Mouse (Mus musculus): ENCODE measurements around the gene Max.

The Max gene

DNA sequence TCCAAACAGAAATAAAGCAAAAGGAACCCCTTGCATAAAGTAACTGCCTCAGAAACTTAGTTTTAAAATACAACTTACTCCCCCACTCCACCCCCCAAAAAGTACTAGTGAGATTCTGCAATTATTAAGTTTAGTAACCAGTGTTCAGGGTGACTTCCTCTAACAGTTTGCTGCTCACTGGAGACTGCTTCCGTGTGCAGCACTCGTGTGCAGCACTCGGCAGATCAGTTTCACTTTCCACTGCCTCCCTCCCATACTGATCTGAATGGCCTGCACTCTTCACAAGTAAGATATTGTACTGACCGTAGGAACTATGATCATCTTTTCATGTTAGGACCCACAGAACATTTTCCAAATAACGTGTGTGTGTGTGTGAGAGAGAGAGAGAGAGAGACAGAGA, 4.3 kb downstream of the Max start:
- DNase-seq (ENCODE audit: low spot score in 2 of 2) = no peak

DNA sequence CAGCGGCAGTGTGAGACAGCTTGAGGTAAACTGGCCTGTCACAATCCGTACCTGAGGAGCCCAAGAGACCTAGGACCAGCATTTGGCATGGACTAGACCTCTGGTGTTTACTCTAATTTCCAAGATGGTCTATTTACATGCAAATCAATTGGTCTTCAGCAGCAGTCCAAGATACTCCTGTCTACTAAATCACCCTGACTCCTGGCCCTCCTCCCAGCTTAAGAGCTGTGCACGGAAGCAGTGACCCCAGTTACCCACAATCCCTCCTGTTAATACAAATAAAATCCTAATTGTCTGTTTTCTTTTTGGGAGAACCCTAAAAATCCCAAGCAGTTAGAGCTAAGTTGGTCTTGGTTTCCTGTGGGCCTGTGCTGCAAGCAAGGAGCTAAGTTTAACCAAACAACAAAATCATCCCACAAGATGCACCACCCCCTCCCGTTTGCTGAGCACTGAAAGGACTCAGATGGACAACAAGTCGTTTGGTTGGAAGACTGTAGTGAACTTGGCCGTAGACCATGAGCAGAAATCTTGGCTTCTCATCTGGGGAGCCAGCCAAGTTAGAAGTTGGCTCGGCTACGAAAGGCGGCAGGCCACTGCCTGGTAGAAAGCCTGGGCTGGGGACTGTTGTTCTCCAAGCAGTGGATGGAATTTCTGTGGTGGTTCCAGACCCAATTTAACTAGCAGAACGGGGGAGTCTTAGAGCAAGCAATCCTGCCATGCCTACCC, 7.1 kb downstream of the Max start:
- DNase-seq (ENCODE audit: low spot score in 2 of 2) = peak; percentile 85 to 89

DNA sequence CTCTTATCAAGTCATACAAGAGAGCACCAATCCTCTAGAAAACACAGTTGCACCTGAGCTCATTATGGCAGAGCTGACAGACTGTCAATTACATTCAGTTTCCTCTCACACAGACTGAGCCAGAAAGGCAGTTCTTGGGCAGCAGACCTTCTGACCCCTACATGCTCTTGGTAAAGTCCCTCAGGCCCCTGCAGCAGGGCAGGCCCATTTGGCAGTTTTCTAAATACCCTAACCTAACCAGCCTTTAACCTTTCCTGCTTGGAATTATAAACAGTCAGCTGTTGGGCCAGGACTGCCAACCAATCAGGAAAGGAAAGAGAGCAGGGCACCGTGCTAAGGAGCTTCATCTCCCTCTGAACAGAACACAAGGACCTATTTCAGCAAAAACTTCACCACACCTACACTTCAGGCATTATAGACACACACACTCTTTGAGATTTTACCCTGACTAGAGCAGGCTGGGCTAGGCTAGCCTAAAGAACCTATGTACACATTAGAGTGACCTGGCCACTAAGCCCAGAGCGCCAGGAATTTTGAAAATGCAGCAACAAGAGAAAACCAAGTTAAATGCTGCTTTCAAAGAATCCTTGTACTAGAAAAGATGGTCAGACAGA, 8.1 kb downstream of the Max start:
- no peak for DNase-seq (ENCODE audit: low spot score in 2 of 2)

DNA sequence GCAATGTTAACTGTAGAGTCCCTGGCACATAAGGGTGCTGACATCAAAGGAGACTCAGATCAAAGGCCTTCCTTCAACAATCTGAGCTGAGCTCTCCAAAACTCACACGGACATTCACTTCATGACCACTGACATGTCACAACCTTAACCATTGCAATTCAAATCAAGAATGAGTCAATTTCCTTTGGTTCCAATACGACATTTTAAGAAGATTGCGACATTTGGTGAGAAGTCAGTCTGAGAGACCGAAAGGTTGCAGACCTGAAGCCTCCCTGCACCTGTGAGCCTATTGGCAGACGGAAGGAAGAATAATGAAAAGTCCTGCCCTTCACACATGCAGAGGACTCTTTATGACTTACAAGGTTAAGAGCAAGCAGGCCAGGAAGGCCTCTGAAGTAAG, 11.7 kb downstream of the Max start:
- DNase-seq (ENCODE audit: low spot score in 2 of 2) = no peak

DNA sequence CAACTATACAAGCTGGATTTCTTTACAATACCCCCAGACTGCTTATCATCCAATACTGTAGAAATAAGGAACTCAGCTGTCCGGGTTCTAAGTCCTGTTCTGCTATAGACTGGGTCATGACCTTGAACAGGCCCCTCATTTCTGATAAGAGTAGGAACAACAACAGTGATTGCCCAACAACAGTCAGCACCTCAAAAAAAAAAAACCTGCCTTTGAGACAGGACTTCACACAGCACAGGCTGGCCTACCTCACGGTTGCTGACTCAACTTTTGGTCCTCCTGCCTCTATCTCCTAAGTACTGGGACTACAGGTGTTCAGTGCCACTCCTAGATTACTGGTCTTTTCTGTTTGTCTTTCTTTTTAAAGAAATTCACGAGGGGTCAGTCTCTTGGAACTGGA, 13.2 kb downstream of the Max start:
- DNase-seq (ENCODE audit: low spot score in 2 of 2) = no peak

DNA sequence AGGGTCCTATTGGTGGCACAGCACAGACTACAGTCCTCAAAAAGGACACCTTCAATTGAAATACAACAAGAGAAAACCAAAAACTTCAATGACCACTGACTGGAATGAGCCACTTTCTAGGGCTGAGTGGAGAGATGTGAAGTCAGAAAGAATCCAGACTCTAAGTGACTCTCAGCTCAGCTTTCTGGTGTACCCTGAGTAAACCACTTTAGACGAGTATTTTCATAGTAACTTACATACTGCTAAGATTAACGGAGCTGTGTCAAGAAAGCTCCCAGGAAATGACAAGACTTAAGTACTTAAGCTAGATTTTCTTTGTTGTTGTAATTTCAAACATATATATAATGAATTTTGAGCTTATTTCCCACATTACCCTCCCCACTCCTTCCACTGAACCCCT, 13.8 kb downstream of the Max start:
- no peak for DNase-seq (ENCODE audit: low spot score in 2 of 2)

DNA sequence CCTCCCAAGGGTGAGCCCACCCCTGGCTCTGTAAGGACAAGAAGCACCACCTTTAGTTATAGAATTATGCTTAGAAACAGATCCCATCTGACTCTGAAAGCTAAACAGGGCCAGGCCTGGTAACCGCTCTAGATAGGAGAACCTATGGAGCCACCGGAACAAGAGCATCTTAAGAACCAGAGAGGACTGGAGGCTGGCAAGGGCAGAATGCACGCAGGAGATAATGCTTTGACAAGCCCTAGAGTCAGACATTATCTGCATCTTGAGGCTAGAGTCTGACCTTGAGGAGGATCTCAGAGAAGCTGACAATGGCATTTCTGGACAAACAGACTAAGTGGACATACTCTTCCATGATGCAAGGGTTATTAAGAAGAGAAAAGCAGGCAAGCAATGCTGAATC, 14.5 kb downstream of the Max start:
- no peak for DNase-seq (ENCODE audit: low spot score in 2 of 2)

DNA sequence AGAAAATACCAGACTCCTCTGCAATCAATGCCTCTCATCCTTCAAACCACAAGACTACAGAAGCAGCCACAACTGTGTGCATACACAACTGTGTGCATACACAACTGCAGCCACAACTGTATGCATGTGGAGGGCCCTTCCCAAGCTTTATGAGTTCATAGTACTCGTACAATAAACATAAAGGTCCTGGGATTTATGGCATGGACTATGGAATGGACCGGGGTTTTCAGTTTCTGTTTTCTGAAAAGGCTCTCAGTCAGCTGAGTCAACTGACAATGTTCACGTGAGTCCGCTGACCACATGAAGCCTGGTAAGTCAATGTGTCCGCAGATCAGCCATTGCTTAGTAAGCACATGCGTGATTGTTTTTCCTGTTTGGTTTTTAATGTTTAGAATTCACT, 18.5 kb downstream of the Max start:
- DNase-seq (ENCODE audit: low spot score in 2 of 2) = no peak

DNA sequence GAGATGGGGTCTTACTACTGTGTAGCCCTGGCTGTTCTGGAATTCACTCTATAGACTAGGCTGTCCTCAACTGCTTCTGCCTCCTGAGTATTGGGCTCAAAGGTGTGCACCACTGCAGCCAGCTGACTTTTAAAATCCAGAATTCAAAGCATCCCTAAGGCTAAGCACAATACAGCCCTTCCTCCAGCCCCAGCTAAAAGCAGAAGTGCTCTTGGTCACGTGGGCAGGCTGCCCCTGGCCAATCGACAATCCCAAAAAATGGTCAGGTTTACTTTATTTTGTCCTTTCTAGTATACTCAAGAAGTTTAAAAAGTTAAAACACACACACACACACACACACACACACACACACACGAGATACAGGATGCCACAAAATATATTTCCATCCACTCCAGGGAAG, 19.0 kb downstream of the Max start:
- DNase-seq (ENCODE audit: low spot score in 2 of 2) = no peak

DNA sequence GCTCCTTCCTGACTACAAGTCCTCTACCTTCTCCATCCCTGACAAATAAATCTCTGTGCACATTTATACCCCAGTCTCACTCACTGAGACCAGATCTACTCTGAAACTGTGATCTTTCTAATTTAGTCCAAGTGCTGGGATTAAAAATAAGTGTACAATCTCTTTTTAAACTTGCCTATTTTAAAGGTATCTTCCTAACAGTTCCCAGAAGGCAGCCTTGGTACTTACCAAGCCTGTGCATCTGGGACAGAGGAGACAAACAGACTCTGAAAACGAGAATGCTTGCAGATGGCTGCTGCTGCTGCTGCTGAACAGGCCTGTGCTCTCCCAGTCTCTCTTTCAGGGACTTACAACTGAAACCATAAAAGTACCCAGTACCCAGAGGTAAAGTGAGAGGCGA, 19.5 kb downstream of the Max start:
- DNase-seq (ENCODE audit: low spot score in 2 of 2) = no peak

DNA sequence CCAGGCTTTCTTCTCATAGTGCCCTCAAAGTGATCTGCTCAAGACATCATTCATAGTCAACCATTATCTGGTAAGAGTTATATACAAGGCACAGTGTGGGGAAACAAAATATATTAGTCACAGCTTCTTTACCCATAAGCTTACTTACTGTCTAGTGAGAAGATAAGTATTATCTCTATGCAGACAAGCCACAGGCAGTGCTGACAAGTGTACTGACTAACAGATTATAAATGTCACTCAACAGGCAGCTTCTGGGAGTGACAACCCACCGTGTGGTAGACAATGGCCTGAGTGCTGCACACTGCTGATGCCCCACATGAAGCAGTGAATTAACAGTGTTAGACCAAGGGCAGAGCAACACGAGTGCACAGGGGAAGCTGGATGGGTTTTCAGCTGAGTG, 20.5 kb downstream of the Max start:
- DNase-seq (ENCODE audit: low spot score in 2 of 2) = no peak

DNA sequence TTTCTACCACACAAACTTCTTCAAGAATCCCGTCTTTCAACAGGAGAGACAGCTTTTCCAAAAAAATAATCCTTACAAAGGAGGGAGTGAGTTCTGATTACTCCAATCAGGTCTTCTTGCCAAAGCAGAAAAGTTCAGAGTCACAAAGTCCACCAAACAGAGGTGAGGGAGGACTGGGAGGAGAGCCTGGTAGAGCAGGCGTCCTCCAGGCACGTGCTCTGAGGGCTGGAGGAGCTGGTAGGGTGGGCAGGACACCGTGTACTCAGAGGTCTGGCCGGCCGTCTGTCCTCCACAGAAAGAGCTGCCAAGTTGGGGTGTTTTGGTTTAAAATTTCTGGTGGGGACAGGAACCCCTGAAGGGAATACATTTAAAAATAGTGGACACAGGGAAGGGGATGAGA, 24.0 kb downstream of the Max start:
- DNase-seq (ENCODE audit: low spot score in 2 of 2) = no peak

DNA sequence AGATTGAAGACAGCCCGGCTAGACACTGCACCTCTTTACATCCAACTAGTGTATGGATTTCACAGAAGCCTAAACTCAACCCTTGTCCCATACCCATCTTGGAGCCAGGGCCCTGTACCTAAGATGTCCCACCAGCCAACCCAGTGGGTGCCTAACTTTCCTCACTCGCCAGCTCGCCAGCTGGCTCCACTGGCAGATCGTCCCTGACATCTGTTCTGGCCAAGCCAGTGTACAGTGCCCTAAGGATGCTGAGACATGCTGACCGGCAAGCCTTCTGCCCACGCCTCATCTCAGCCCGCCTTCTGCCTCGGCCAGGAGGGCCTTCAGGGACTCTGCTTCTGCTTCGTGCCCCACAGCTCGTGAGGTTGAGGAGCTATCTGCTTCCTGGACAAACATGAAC, 25.8 kb downstream of the Max start:
- DNase-seq (ENCODE audit: low spot score in 2 of 2) = no peak

DNA sequence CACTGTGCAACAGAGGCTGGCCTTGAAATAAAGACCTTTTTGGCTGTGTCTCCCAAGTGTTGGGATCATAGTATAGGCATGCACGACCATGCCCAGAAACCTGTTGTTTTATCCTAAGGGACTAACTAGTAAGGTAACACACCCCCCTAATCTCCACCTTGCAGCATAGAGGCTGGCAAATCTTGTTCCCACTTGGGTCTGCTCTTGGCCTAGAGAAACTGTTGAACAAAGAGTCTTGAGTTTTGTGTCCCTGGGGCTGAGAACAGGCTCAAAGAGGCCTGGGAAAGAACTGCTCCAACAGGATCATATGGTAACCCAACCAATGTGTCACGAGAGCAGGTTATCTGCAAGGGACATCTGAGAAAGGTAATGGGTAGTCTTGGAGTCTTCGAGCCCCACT, 27.6 kb downstream of the Max start:
- no peak for DNase-seq (ENCODE audit: low spot score in 2 of 2)

DNA sequence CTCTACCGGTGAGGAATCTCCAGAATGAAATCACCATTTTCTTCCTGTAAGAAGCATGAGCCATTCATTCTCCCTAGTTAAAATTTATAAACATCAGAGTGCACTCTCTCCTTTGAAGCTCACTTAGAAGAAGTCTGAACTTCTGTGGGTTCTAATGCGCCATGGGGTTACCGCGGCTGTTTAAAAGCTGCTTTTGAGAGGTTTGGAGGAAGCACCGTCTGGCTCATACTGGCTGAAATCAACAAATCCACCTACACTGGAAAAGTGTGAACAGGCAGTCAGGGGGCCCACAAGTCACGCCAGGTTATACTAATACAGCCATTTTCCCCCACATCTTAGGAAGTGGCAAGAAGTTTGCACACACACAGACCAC, 29.3 kb downstream of the Max start:
- no peak for DNase-seq (ENCODE audit: low spot score in 2 of 2)

DNA sequence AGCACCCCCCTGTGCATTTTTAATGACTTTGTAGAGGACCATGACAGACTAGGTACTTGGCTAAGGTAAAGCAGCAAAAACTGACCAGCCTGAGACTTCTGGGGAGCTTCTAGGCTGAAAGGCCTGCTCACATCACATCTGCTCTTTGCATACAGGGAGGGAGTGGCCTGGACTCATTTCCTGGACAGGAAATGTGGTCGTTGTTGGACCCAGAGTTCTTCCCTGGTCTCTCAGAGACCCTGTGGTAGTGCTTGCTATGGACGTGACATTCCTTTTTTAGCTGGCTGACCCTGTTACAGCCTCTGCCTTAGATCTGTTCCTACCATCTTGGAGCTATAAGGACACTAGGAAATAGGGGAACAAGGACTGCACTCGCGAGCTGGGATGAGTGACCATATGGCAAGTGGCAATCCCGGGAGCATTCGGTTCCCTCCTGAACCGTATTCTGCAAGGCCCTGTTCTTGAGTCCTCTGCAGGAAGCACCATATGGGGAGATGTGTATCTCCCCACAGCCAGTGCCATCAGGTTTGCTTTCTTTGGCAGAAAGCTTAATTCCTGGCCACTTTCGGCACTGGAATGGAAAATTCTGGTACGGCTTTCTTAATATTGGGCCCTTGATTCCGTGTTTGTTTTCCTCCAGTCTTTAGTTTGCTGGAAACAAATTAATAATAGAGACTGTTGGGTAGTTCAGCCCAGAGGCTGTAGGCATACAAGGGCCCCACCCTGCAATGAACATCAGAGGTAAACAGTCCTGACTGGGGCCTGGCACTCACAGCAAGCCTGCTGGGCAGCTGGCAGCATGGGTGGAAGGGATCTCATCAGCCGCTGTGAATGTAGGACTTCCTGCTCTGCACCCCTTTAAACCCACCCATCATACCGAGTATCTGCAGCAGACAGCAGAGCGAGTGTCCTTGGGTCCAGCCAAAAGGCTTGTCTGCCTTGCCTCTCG, 30.0 kb downstream of the Max start:
- no peak for DNase-seq (ENCODE audit: low spot score in 2 of 2)

DNA sequence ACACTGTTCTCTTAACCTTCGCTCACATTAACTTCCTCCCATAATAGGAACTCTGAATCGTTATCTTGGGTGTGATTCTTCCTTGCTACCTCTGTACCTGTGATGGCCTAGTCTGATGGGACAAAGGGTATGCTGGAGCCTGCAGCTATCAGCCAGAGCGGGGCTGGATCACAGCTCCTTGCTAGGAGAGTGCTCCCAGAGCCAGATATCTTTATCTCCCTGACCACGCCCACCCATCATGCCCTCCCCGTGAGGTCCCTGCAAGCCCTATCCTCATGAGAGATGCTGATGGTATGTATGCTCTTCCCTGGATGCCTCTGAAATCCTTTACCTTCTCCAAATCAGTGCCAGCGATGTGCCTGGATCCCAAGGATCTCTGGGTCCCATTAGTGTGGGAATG, 31.8 kb downstream of the Max start:
- DNase-seq (ENCODE audit: low spot score in 2 of 2) = no peak

DNA sequence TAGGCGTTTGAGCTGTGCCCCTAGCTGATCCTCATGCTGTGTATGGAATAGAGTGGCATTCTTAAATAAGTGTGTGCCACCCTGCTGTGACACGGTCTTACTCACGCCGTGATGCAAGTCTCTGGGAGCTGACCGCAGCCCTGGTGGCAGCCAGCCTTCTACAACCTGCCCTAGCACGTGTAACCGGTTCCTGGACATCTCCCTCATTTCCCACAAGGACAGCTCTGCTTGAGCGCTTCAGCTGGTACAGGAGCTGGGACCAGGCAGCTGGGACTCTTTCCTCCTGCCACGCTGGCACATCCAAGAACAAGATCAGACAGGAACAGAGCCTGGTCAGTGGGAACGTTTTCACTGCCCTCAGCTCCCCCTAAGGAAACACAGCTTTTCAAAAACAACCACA, 34.5 kb downstream of the Max start:
- no peak for DNase-seq (ENCODE audit: low spot score in 2 of 2)

DNA sequence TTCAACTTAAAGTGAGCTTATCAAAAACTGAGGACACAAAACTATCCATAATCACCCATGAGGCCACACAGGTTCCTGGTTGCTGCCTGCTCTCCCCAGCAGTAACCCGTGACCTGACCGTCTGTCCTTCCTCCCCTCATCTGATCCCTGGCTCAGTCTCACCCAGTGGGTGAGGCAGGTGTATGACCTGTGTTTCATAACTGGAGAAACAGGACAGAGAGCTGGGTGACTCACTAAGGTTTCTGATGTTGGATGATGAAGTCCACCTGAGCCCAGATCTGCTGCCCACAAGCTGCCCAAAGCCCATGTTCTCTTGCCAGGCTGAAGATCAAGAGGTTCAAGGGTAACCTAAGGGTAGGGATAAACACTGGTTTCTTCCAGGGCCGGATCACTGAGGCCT, 35.0 kb downstream of the Max start:
- DNase-seq (ENCODE audit: low spot score in 2 of 2) = no peak

DNA sequence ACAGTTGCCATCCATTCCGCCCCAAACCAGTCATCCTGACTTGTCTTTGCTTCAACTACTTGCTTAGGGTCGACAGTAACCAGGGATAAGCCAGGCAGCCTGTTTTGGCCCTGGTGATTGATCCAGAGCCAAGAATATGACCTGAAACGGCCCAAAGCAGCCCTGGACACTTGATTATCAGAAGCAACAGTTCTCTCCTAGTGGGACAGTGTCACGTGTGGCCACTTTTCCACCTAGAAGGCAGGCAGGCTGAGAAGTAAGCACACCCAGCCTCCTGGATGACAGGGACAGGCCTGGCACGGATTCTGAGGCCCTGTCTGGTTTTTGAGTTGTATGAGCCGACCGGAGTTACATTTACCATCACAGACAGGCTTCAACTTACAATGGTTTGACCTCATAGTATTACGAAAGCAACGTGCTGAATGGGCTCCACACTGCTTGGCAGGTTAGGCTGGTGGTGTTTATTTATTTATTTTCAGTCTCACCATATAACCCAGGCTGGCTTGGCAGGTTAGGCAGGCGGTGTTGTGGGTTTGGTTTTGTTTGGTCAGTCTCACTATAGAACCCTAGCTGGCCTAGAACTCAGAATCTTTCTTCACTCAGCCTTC, 35.6 kb downstream of the Max start:
- DNase-seq (ENCODE audit: low spot score in 2 of 2) = no peak

DNA sequence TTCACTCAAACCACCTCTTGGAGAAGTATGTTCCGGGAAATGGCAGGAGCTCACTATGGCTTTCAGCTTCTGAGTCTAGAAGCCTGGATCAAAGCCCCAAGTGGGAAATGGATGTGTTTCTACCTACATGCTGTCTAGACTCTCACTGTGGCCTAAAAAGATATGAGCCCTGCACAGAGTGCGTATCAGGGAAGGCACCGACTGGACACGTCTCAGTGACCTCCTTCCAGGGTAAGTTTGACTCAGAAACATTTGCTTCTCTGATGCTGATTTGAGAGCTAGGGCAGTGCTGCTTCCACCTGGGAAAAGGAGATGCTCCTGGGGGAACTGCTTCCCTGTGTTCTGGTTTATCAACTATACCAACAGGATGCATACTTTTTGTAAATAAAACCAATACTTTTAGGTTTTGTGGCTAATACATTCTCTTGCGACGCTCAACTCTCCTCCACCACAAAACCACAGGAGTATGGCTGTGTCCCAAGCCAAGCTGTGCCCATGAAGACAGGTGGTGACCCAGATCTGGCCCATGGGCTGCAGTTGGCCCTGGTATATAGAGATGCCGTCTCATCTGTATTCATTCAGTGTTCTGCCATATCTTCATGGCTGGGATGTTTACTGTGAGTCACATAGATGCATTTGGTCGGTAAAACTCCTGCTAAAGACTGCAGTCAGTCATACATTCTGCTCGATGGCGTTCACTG, 36.9 kb downstream of the Max start:
- DNase-seq (ENCODE audit: low spot score in 2 of 2) = no peak

DNA sequence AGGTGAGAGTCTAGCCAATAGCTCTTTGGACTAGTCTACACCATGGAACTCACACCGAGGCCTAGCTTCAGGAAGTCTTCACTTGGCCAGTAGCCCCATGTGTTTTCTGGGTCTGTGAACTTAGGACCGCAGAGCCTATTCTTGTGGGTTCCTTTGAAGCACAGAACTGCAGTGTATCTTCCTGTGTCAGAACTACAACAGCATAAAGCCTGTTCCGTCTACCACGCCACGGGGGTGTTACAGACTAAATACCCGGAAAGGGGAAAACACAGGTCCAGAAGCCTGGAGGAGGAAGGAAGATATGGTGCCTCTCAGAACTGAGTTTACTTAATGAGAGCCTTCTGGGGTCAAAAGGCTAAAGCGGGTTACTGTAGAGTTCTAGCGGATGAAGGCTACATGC, 38.9 kb downstream of the Max start:
- no peak for DNase-seq (ENCODE audit: low spot score in 2 of 2)
